In the genomic region with DNA sequence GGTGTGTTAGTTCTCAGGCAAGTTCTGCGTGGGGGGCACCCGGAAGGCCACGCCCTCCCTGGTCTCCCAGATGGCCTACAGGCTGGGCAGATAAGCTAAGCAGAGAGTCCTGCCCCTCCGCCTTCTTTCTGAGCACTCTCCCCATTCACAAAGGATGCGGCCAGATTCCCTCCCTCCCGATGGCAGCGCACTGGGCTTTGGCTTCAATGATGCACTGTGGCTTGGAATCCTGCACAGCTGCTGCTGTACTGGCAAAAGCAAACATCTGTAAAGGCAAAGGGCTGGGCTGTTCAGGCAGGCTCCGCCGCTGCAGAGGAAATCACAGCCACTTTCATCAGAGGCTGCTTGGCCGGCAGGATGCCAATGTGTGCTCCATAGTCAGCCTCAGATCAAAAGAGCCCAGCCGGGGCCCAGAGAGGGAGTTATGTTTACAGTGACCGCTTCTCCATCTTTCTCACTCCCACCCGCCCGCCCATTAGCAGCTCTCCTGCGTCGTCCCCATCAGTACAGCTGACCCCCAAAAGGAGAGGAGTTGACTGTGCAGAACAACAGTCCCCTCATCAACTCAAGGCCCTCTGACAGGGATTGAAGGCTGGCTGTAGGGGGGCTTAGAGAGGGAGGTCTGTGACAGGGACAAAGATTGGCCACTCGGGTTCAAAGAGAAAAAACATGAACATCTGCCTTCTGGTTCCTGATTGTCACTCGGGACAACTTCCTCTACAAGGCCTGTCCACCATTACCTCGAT, we compare ENCODE assay signal across 8 mouse cellular contexts. TPM values are rescaled to one million over a fixed set of nuclear protein-coding genes. Genes with fewer than 3 reads are reported as not detected.
DNase-seq lines count a peak whose midpoint lies in the region; ATAC-seq and TF ChIP-seq lines count a peak whose summit lies in the region.

No protein-coding gene starts in this region.

- no peaks in the 10 kb centered on the region for H3K27me3 ChIP-seq in intestine, embryonic 16.5 days (replicated peaks; ENCODE audit: control insufficient read depth, insufficient read depth, low read length)
- H3K27me3 ChIP-seq in small intestine, adult 2 months (ENCODE audit: control insufficient read depth, insufficient read depth, low read length) = no peaks in the 10 kb centered on the region

- peaks cover 54% of the 10 kb centered on the region for H3K4me1 ChIP-seq in intestine, embryonic 16.5 days (ENCODE audit: control insufficient read depth, insufficient read depth, low read length)
- H3K4me1 ChIP-seq in small intestine, adult 2 months (ENCODE audit: control insufficient read depth, insufficient read depth, insufficient read length, low read length) = peaks cover 66% of the 10 kb centered on the region

- no peaks in the 10 kb centered on the region for H3K9me3 ChIP-seq in intestine, embryonic 16.5 days (ENCODE audit: control insufficient read depth, low read length)

- no peak for TF ChIP-seq CTCF in small intestine, adult 2 months (IDR thresholded peaks at IDR 0.05; ENCODE audit: extremely low read depth, insufficient read length, insufficient replicate concordance, low read depth, low read length)

- 13% methylated on average over 19 of the region's 19 CpGs for WGBS in intestine, embryonic 16.5 days
- WGBS in small intestine, adult 2 months = 13% methylated on average over 19 of the region's 19 CpGs

- no peak overlapping the region for H3K4me3 ChIP-seq in intestine, embryonic 16.5 days (ENCODE audit: low read length)
- no peak overlapping the region for H3K4me3 ChIP-seq in small intestine, adult 2 months (ENCODE audit: low read depth, low read length)

- peak overlapping the region; percentile 73 for H3K27ac ChIP-seq in intestine, embryonic 16.5 days (ENCODE audit: low read length)
- peak overlapping the region; percentile 25; the same call in 1 of the 2 replicates for H3K27ac ChIP-seq in small intestine, adult 2 months (ENCODE audit: insufficient read depth, low read depth, low read length)

- H3K9ac ChIP-seq in intestine, embryonic 16.5 days (ENCODE audit: low read depth, low read length) = peak overlapping the region; percentile 51

- peaks cover 20% of the 10 kb centered on the region for H3K36me3 ChIP-seq in intestine, embryonic 16.5 days (ENCODE audit: control insufficient read depth, insufficient read depth, low read length)
- H3K36me3 ChIP-seq in small intestine, adult 2 months (ENCODE audit: control insufficient read depth, insufficient read depth, low read length) = peaks cover 27% of the 10 kb centered on the region

- peak overlapping the region; percentile 30 for H3K4me2 ChIP-seq in intestine, embryonic 16.5 days (ENCODE audit: low read depth, low read length)

- peak; percentile 61 for ATAC-seq in intestine, embryonic 16.5 days

- intact Hi-C loops in left cerebral cortex, postnatal 10 days (cut with DNase I) = no loop called here
- intact Hi-C loops in left cerebral cortex, postnatal 36 days (cut with DNase I) = no loop called here
- intact Hi-C loops in gastrocnemius, postnatal 14 days (cut with DNase I; ENCODE audit: low total_unique reads) = loop anchor here (5.0 kb wide), 1 partner anchor 36 kb away; no protein-coding TSS in a partner anchor

- peak; percentile 56 to 93 for DNase-seq in left cerebral cortex, postnatal 10 days (ENCODE audit: extremely low spot score in 1 of 2, low spot score in 2 of 2)
- DNase-seq in left cerebral cortex, postnatal 36 days (ENCODE audit: low spot score in 2 of 2) = no peak
- peak; percentile 50 for DNase-seq in c-Kit-negative CD71-positive TER-119-positive erythroid progenitor cells, embryonic 14.5 days (ENCODE audit: low read depth, low spot score)
- peak; percentile 75 for DNase-seq in gastrocnemius, postnatal 14 days
- peak; percentile 93 for DNase-seq in lung, postnatal 10 days
- DNase-seq in layer of hippocampus, adult 9-11 months = no peak

- TF ChIP-seq POLR2A in small intestine, adult 2 months (IDR thresholded peaks at IDR 0.05; ENCODE audit: low read depth, low read length) = 0 out of 2 replicates have a peak, but pooled peaks have one; percentile 29

RNA-seq across cellular contexts. Expression of a gene that starts 21.0 kb away (rescaled TPM):
- total RNA-seq in left cerebral cortex, postnatal 10 days (2021) = 10 to 100 TPM; 42.5 to 42.6 TPM
- 10 to 100 TPM; 45.8 to 51.0 TPM for total RNA-seq in left cerebral cortex, postnatal 36 days (2021)
- total RNA-seq in gastrocnemius, postnatal 14 days (2021) = 1 to 10 TPM; 6.3 to 7.8 TPM
- polyA plus RNA-seq in intestine, embryonic 16.5 days (2015; fragmentation: Nextera tagmentation; extraction: Ambion mirVana) = 25.7 and 27.1 TPM in 2 replicates
- polyA plus RNA-seq in small intestine, adult 2 months (2012; rRNA removed) = 35.9 and 55.6 TPM in 2 replicates

RNA-seq across cellular contexts. Expression of a gene that starts 37.7 kb away (rescaled TPM):
- 10 to 100 TPM; 82.4 to 93.4 TPM for total RNA-seq in left cerebral cortex, postnatal 10 days (2021)
- total RNA-seq in left cerebral cortex, postnatal 36 days (2021) = 10 to 100 TPM; 70.3 to 77.3 TPM
- 10 to 100 TPM in 1 of 2 experiments, 1 to 10 TPM in 1; 7.2 to 11.1 TPM for total RNA-seq in gastrocnemius, postnatal 14 days (2021)
- 33.8 and 34.8 TPM in 2 replicates for polyA plus RNA-seq in intestine, embryonic 16.5 days (2015; fragmentation: Nextera tagmentation; extraction: Ambion mirVana)
- polyA plus RNA-seq in small intestine, adult 2 months (2012; rRNA removed) = 30.3 and 40.9 TPM in 2 replicates

Comparison
In these comparisons a context has a peak if more than half of its experiments do, and no peak if none do; other contexts are left out.
1. DNase-seq: peak in left cerebral cortex, postnatal 10 days (2 of 2), c-Kit-negative CD71-positive TER-119-positive erythroid progenitor cells, embryonic 14.5 days (single experiment), gastrocnemius, postnatal 14 days (single experiment) and lung, postnatal 10 days (single experiment); none in left cerebral cortex, postnatal 36 days (0 of 2) and layer of hippocampus, adult 9-11 months (single experiment).
2. RNA of a gene that starts 21.0 kb away (total RNA-seq): 45.8 to 51.0 TPM in left cerebral cortex, postnatal 36 days and 42.5 to 42.6 TPM in left cerebral cortex, postnatal 10 days; 6.3 to 7.8 TPM in gastrocnemius, postnatal 14 days; every median in the first group is over 4 times any median in the second.
3. RNA of a gene that starts 37.7 kb away (total RNA-seq): 82.4 to 93.4 TPM in left cerebral cortex, postnatal 10 days and 70.3 to 77.3 TPM in left cerebral cortex, postnatal 36 days; 7.2 to 11.1 TPM in gastrocnemius, postnatal 14 days; every median in the first group is over 4 times any median in the second.